Mouse (Mus musculus): ENCODE measurements around the gene Pdzrn4. TPM values are rescaled to one million over a fixed set of nuclear protein-coding genes. Genes with fewer than 3 reads are reported as not detected.

Pdzrn4 gene
- polyA plus RNA-seq, 1 experiment from 2014 or later: 3.3 TPM

DNA sequence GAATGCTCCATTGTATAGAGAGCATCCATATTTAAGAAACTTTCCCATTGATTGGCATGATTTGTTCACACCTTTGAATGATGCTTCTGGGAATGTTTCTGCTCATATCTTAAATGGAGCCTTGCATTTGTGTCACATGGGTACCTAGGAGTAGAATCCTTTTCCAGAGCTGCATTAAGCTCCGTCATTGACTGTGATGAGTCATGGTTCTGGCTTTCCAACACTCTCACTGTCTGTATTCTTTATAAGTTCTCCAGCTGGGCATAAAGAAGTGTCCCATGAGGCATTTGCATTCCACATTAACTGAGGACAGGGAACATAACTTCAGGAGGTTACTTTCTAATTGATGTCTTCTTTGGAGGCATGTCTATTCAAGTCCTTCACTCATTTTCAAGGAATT is 106.1 kb downstream of the Pdzrn4 start:
- H3K4me3 ChIP-seq: no peak overlapping the region
- no peak overlapping the region for H3K4me2 ChIP-seq
- ATAC-seq (ENCODE audit: insufficient number of reproducible peaks, insufficient read depth, low FRiP score, low TSS enrichment, low read depth): no peak
- H3K27ac ChIP-seq: no peak overlapping the region
- H3K27me3 ChIP-seq: no peaks in the 10 kb centered on the region
- no peak overlapping the region for H3K9ac ChIP-seq
- no peaks in the 10 kb centered on the region for H3K9me3 ChIP-seq
- WGBS: 70% methylated on average over 1 of the region's 1 CpGs
- H3K36me3 ChIP-seq: no peaks in the 10 kb centered on the region
- no peaks in the 10 kb centered on the region for H3K4me1 ChIP-seq

DNA sequence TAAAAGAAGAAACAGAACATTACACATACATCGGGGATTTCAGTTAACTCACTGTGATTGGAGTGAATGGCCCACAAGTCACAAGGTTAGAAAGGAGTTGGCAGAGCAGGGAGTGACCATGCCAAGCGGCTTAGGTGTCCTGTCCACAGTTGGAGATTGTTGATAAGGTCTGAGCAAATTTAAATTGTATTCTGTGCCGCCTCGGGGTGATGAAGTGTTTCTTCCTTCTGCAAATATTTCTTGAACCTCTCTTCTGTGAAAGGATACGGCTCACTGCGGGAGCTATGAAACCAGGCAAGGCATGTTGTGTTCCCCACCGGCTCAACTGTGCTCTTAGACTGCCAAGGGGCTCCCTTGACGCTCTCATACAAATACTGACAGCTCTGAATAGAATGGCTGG is 112.7 kb downstream of the Pdzrn4 start:
- no peak for ATAC-seq (ENCODE audit: insufficient number of reproducible peaks, insufficient read depth, low FRiP score, low TSS enrichment, low read depth)
- 87% methylated on average over 8 of the region's 8 CpGs for WGBS
- no peak overlapping the region for H3K4me3 ChIP-seq

DNA sequence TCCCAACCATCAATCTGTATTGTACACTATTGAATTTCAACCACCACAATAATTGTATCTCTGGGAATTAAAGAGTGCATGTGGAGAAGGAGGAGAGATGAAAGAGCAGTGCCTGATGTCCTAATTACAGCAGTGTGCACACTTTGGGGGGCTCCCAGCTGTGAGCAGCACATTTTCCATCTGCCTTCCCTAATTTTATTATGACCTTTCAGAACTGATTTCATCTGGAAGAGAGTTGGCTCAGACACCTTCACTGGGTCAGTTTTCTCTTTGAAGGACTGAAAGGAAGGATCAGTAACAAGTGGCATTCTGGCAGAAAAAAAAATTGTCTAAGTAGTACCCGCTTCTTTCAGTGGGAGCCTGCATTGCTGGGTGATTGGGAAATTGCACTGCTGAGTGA is 119.0 kb downstream of the Pdzrn4 start:
- no peaks in the 10 kb centered on the region for H3K27me3 ChIP-seq
- no peaks in the 10 kb centered on the region for H3K9me3 ChIP-seq
- H3K4me2 ChIP-seq: no peak overlapping the region
- H3K36me3 ChIP-seq: no peaks in the 10 kb centered on the region
- no peak overlapping the region for H3K9ac ChIP-seq
- no peak overlapping the region for H3K27ac ChIP-seq
- no peak overlapping the region for H3K4me3 ChIP-seq
- ATAC-seq (ENCODE audit: insufficient number of reproducible peaks, insufficient read depth, low FRiP score, low TSS enrichment, low read depth): no peak
- WGBS: 44% methylated on average over 1 of the region's 1 CpGs
- 0 out of 2 replicates have a peak, but pooled peaks cover 2% of the 10 kb centered on the region for H3K4me1 ChIP-seq

More for the DNA sequence above, 112.7 kb downstream of the Pdzrn4 start:
- H3K36me3 ChIP-seq: no peaks in the 10 kb centered on the region
- H3K9me3 ChIP-seq: no peaks in the 10 kb centered on the region
- H3K27me3 ChIP-seq: no peaks in the 10 kb centered on the region
- H3K27ac ChIP-seq: no peak overlapping the region
- no peaks in the 10 kb centered on the region for H3K4me1 ChIP-seq
- H3K9ac ChIP-seq: no peak overlapping the region
- no peak overlapping the region for H3K4me2 ChIP-seq

DNA sequence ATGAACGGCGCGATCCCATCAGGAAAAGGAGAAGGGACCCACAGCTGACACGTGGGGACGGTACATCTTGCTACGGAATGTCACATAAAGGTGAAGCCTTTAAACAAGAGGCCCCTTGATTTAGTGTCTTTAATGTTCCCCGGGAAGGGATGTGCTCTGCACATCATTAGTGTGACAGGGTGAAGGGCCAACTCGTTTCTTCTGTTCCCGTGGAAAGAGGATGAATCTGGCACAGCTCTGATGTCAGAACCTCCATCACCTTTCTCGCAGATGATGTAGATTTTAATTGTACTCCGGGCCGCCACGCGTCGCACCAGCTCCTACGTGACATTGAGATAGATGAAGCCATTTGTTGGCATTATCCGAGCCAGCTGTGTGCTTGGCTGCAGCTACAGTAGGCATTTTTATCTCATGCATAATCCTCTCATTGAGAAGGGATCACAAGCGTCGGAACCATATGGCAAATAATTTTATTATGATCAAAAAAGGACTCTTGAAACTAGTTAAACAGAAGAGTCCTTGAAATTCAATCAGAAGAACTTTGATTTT is 124.1 kb downstream of the Pdzrn4 start:
- Histone ChIP-seq H3K4me2 (no peak overlapping the region), H3K9ac (no peak overlapping the region), H3K4me1 (peaks cover 9% of the 10 kb centered on the region; the same call in 1 of the 2 replicates), H3K27me3 (peaks cover 7% of the 10 kb centered on the region), H3K36me3 (no peaks in the 10 kb centered on the region), H3K27ac (no peak overlapping the region), H3K9me3 (no peaks in the 10 kb centered on the region), H3K4me3 (no peak overlapping the region)
- 58% methylated on average over 19 of the region's 19 CpGs for WGBS
- ATAC-seq (ENCODE audit: insufficient number of reproducible peaks, insufficient read depth, low FRiP score, low TSS enrichment, low read depth): no peak

DNA sequence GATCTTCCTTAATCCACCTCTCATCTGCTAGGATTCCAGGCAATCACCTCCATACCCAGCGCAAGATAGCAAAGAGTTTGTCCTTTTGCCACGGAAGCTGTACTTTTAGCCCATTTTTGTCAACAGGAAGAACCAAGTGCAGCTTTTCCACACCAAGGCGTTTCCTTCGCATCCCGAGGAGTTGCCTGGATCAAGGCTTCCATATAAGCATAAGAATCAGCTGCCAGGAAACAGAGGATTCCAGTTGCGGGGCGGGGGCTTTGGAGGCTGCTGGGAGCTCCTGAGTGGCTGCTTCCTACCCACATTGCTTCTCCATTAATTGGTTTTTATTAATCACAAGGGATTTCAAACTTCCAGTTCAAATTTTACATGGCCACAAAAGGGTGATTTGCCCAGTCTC is 125.0 kb downstream of the Pdzrn4 start:
- no peak overlapping the region for H3K9ac ChIP-seq
- peak overlapping the region; percentile 38 for H3K4me2 ChIP-seq
- no peaks in the 10 kb centered on the region for H3K36me3 ChIP-seq
- no peaks in the 10 kb centered on the region for H3K9me3 ChIP-seq
- peaks cover 9% of the 10 kb centered on the region; the same call in 1 of the 2 replicates for H3K4me1 ChIP-seq
- H3K27ac ChIP-seq: no peak overlapping the region
- H3K27me3 ChIP-seq: peaks cover 7% of the 10 kb centered on the region
- H3K4me3 ChIP-seq: no peak overlapping the region
- ATAC-seq (ENCODE audit: insufficient number of reproducible peaks, insufficient read depth, low FRiP score, low TSS enrichment, low read depth): no peak
- 16% methylated on average over 7 of the region's 7 CpGs for WGBS

DNA sequence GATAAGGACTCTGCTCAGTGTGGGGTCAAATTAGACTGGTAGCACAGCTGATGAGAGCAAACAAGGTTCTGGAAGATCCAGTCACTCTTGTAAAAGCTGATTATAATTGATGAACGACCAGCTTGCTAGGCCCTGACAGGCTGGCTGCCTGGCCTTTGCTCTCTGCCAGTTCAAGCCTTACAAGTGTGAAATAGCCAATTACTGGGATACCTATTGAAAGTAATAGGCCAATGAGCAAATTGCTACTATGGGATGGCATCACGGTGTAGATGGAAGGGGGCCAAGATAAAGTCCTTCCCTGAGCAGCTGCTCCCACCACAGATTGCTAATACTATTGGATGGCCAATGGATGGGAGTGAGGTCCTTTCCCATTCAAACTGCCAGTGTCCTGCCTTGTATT is 128.2 kb downstream of the Pdzrn4 start:
- H3K27me3 ChIP-seq: peaks cover 7% of the 10 kb centered on the region
- H3K4me3 ChIP-seq: no peak overlapping the region
- no peaks in the 10 kb centered on the region for H3K36me3 ChIP-seq
- no peaks in the 10 kb centered on the region for H3K9me3 ChIP-seq
- H3K4me1 ChIP-seq: peaks cover 9% of the 10 kb centered on the region; the same call in 1 of the 2 replicates
- no peak overlapping the region for H3K27ac ChIP-seq
- 51% methylated on average over 2 of the region's 2 CpGs for WGBS
- H3K4me2 ChIP-seq: no peak overlapping the region
- ATAC-seq (ENCODE audit: insufficient number of reproducible peaks, insufficient read depth, low FRiP score, low TSS enrichment, low read depth): no peak
- H3K9ac ChIP-seq: no peak overlapping the region

DNA sequence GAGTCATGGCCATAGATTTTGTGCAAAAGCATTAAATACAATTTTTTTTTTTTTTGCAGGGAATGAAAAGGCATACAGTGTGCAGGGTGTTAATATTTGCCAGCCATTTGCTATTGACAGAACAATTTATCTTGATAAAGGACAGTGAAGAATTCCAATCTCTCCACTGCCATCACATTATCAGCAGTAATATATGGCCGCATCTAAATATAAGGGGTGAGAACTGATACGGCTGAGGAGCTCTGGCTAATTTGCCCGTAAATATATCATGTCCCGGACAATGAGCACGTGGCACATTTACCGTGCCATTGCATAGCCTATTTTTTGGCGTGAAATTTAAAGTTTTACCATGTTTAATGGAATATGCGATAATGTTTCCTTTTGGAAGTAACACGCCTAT is 128.7 kb downstream of the Pdzrn4 start:
- Histone ChIP-seq H3K27ac (no peak overlapping the region), H3K4me3 (no peak overlapping the region), H3K36me3 (no peaks in the 10 kb centered on the region), H3K9me3 (no peaks in the 10 kb centered on the region), H3K4me2 (no peak overlapping the region), H3K9ac (no peak overlapping the region), H3K27me3 (peaks cover 7% of the 10 kb centered on the region), H3K4me1 (peaks cover 9% of the 10 kb centered on the region; the same call in 1 of the 2 replicates)
- no peak for ATAC-seq (ENCODE audit: insufficient number of reproducible peaks, insufficient read depth, low FRiP score, low TSS enrichment, low read depth)
- 93% methylated on average over 9 of the region's 9 CpGs for WGBS

DNA sequence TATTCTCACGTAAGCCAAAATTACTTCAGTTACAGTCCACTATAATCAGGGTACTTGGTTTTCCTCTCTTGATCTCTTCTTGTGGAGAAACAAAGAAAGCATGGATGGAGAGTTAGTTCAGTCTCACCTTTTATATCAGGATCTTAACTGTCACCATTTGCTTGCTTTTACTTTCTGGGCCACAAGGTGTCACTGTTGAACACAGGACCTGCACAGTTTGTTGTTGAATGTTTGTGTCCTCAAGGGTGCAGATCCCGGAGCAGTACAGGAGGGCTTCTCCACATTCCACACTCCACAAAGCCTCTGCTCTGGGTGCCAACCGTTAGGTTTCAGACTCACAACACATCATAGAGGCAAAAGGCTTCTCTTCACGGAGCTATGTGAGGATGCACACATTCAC is 130.1 kb downstream of the Pdzrn4 start:
- no peak overlapping the region for H3K27ac ChIP-seq
- 0 out of 2 replicates have a peak, but pooled peaks cover under 1% of the 10 kb centered on the region for H3K4me1 ChIP-seq
- H3K27me3 ChIP-seq: peaks cover 4% of the 10 kb centered on the region
- H3K36me3 ChIP-seq: no peaks in the 10 kb centered on the region
- 71% methylated on average over 4 of the region's 4 CpGs for WGBS
- H3K4me2 ChIP-seq: no peak overlapping the region
- no peak overlapping the region for H3K9ac ChIP-seq
- no peak overlapping the region for H3K4me3 ChIP-seq
- ATAC-seq (ENCODE audit: insufficient number of reproducible peaks, insufficient read depth, low FRiP score, low TSS enrichment, low read depth): no peak
- no peaks in the 10 kb centered on the region for H3K9me3 ChIP-seq

DNA sequence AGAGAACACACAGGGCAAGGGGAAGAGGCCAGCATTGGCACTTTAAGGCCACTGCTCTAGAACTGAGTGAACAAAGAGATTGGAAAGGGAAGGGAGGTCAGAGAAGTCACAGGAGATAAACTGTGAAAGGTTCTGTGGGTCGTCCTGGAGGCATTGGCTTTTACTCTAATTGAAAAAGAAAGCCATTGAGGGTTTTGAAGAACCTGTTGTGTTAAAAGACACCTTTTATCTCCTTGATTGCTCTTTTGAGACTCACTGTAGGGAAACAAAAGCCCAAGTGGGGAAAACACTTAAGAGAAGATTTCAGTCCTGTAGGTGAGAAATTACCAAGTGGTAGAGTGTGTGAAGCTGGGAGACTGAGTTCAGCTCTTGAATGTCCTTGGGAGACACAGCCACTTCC is 146.6 kb downstream of the Pdzrn4 start:
- H3K36me3 ChIP-seq: no peaks in the 10 kb centered on the region
- no peak overlapping the region for H3K4me3 ChIP-seq
- no peaks in the 10 kb centered on the region for H3K27me3 ChIP-seq
- H3K27ac ChIP-seq: no peak overlapping the region
- ATAC-seq (ENCODE audit: insufficient number of reproducible peaks, insufficient read depth, low FRiP score, low TSS enrichment, low read depth): no peak
- no peak overlapping the region for H3K9ac ChIP-seq
- H3K4me2 ChIP-seq: no peak overlapping the region
- H3K9me3 ChIP-seq: no peaks in the 10 kb centered on the region
- no peaks in the 10 kb centered on the region for H3K4me1 ChIP-seq
- WGBS: 5% methylated on average over 1 of the region's 1 CpGs

DNA sequence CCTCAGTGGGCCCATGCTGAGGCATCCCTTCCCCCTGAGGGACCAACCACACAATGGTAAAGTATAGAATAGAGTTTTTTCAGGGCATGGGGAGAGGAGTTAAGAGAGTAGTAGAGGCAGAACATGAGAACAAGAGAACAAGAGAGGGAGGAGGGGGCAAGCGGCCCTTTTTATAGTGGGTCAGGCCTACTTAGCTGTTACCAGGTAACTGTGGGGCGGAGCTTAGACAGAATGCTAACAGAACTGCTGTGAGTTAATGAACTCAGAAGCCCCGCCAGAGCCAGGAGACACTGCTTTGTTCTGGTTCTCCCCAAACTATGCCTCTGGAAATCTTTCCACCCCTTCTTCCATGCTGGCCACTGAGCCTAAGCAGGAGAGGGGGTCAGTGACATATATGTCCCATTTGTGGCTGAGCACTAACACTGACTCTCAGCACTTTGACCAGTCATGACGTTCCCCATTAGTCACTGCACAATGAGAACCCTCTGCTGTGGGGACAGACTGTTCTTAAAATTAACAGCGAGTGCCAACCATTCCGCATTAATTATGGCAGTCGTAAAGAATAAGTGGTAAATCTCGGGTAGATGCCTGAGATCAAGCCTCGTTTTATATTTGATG is 150.7 kb downstream of the Pdzrn4 start:
- no peak overlapping the region for H3K4me2 ChIP-seq
- no peak overlapping the region for H3K9ac ChIP-seq
- no peak overlapping the region for H3K4me3 ChIP-seq
- H3K9me3 ChIP-seq: no peaks in the 10 kb centered on the region
- H3K27me3 ChIP-seq: no peaks in the 10 kb centered on the region
- 67% methylated on average over 9 of the region's 9 CpGs for WGBS
- no peak for ATAC-seq (ENCODE audit: insufficient number of reproducible peaks, insufficient read depth, low FRiP score, low TSS enrichment, low read depth)
- H3K4me1 ChIP-seq: no peaks in the 10 kb centered on the region
- H3K36me3 ChIP-seq: no peaks in the 10 kb centered on the region
- H3K27ac ChIP-seq: no peak overlapping the region

DNA sequence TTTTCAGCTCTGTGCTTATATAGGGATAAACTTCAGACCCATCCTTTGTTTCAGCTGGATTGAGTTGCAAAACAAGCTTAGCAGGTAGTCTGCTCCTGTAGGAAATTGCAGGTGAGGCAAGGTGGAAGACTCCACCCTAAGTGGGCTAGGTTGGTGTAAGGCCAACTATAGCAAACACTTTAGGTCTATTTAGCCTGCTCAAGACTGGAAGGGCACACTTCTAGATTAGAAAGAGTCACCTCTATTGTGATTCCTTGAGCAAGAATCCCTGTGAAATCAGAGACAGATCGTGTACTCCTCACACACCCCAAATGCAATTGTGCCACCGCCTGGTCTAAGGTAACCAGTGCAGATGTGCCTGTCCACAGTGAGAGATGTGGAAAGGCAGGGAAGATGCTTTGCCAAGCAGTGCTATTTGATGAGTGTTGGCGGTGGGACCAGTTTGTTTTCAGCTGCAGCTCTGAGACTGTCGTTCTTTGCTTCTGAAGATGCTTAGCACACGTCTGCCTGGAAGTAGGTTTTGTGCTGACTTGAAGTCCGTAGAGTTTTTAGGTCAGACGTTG is 158.4 kb downstream of the Pdzrn4 start:
- Histone ChIP-seq H3K4me1 (0 out of 2 replicates have a peak, but pooled peaks cover 3% of the 10 kb centered on the region), H3K4me2 (no peak overlapping the region), H3K36me3 (no peaks in the 10 kb centered on the region), H3K27me3 (no peaks in the 10 kb centered on the region), H3K4me3 (no peak overlapping the region), H3K9me3 (no peaks in the 10 kb centered on the region), H3K9ac (no peak overlapping the region), H3K27ac (no peak overlapping the region)
- 71% methylated on average over 7 of the region's 7 CpGs for WGBS
- no peak for ATAC-seq (ENCODE audit: insufficient number of reproducible peaks, insufficient read depth, low FRiP score, low TSS enrichment, low read depth)

DNA sequence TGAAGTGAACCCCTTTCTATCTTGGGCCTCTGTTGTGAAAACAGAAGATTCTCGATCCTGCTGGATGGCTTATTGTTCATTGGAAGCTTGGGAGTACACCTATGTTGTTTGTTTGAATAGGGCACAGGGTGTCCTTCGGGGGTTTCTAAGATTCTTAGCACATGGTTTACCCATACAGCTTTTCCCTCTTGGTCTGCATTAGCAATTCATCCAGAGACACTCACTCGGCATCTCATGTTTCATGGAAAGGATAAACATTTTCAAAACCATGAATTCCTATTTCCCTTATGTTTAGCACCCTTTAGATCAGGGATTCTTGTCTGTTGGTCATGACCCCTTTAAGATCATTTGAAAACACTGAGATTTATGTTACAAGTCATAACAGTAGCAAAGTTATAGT is 159.0 kb downstream of the Pdzrn4 start:
- Histone ChIP-seq H3K9ac (no peak overlapping the region), H3K4me1 (0 out of 2 replicates have a peak, but pooled peaks cover 3% of the 10 kb centered on the region), H3K9me3 (no peaks in the 10 kb centered on the region), H3K36me3 (no peaks in the 10 kb centered on the region), H3K27me3 (no peaks in the 10 kb centered on the region), H3K4me3 (no peak overlapping the region), H3K4me2 (no peak overlapping the region), H3K27ac (no peak overlapping the region)
- WGBS: 52% methylated on average over 3 of the region's 3 CpGs
- no peak for ATAC-seq (ENCODE audit: insufficient number of reproducible peaks, insufficient read depth, low FRiP score, low TSS enrichment, low read depth)

Data from embryonic facial prominence, embryonic 13.5 days (tissue).